Mouse (Mus musculus) CD8-positive naive resting alpha-beta T cell, adult 2 months (primary cell): ENCODE data around the gene Drap1.
"Not testable (repeated sequence)": the region's sequence is repeated elsewhere in the genome, so short reads cannot be mapped to it uniquely, and the experiment has no call there.

Experiments
- DNase-seq, 2 experiments: peaks; one replicate each; pipeline ENCODE4 v3.0.0; 2022; ENCODE audit warnings: low read depth in 2 of 2, low spot score in 2 of 2

Drap1 gene

GRCm38 (mm10) chr19:5421784-5422183 is 3.0 kb downstream of the Drap1 start:
- no peak for DNase-seq

- DNase-seq, result no peak
Measured at GRCm38 (mm10) chr19:5420579-5420978, 4.2 kb downstream of the Drap1 start.

- no peak for DNase-seq
Measured at GRCm38 (mm10) chr19:5419630-5420029, 5.1 kb downstream of the Drap1 start.

GRCm38 (mm10) chr19:5418750-5419466 is 5.9 kb downstream of the Drap1 start:
- no peak for DNase-seq

GRCm38 (mm10) chr19:5414534-5414957 is 10.2 kb downstream of the Drap1 start:
- no peak for DNase-seq

- no peak for DNase-seq
Measured at GRCm38 (mm10) chr19:5413840-5414239, 10.9 kb downstream of the Drap1 start.

- no peak for DNase-seq
Measured at GRCm38 (mm10) chr19:5411961-5412360, 12.8 kb downstream of the Drap1 start.

GRCm38 (mm10) chr19:5410641-5411040 is 14.1 kb downstream of the Drap1 start:
- DNase-seq, result no peak

- no peak for DNase-seq
Measured at GRCm38 (mm10) chr19:5409068-5409467, 15.7 kb downstream of the Drap1 start.

- no peak for DNase-seq
Measured at GRCm38 (mm10) chr19:5408057-5409001, 16.4 kb downstream of the Drap1 start.

GRCm38 (mm10) chr19:5407133-5407532 is 17.6 kb downstream of the Drap1 start:
- peak; percentile 52 to 67 for DNase-seq

GRCm38 (mm10) chr19:5406531-5407126 is 18.1 kb downstream of the Drap1 start:
- peak; percentile 54 to 61 for DNase-seq

GRCm38 (mm10) chr19:5405924-5406323 is 18.9 kb downstream of the Drap1 start:
- peak; percentile 30 to 49 for DNase-seq

GRCm38 (mm10) chr19:5402293-5402692 is 22.5 kb downstream of the Drap1 start, which contains the start of gene Tsga10ip:
Gene Tsga10ip (minus strand): TSS chr19:5402526.
- DNase-seq, result no peak

- DNase-seq, result not testable (repeated sequence)
Measured at GRCm38 (mm10) chr19:5401073-5401472, 23.7 kb downstream of the Drap1 start.

GRCm38 (mm10) chr19:5395371-5395770 is 29.4 kb downstream of the Drap1 start:
- DNase-seq, result no peak

GRCm38 (mm10) chr19:5394168-5394567 is 30.6 kb downstream of the Drap1 start:
- DNase-seq, result no peak

- DNase-seq, result no peak
Measured at GRCm38 (mm10) chr19:5392892-5393291, 31.9 kb downstream of the Drap1 start.

- peak in 1 of 2 experiments; percentile 10 for DNase-seq
Measured at GRCm38 (mm10) chr19:5390416-5390815, 34.4 kb downstream of the Drap1 start.

- DNase-seq, result peak; percentile 70 to 81
Measured at GRCm38 (mm10) chr19:5389647-5390046, 35.1 kb downstream of the Drap1 start.

- DNase-seq, result peak; percentile 90 to 91
Measured at GRCm38 (mm10) chr19:5388588-5389242, 36.1 kb downstream of the Drap1 start, which contains the start of gene Sart1. Gene Sart1 (minus strand): TSS chr19:5388703.
